Mouse (Mus musculus) lung, postnatal 0 days (tissue): Measurements from ENCODE around the gene Gpr183. TPM values are rescaled to one million over a fixed set of nuclear protein-coding genes. Genes with fewer than 3 reads are reported as not detected.

ENCODE experiments used
- ATAC-seq: fragments of 200-750 bp; cut with Nextera tagmentation; 2 replicates; pipeline ENCODE4 v1.8.0; 2017; ENCODE audit warnings: moderate library complexity
- DNase-seq: peaks from one replicate; pipeline ENCODE4 v3.0.0-alpha.2; 2016; ENCODE audit warnings: low spot score
- H3K27ac ChIP-seq: fragments of 300-500 bp; sonication (generic); 2 replicates; pipeline ENCODE4 v1.5.1; 2014; ENCODE audit warnings: antibody characterized with exemption, mild to moderate bottlenecking, low read length, mixed read lengths
- H3K27me3 ChIP-seq: fragments of 300-500 bp; sonication (generic); replicated peaks from 2 replicates; pipeline ENCODE4 v1.6.1; 2014; ENCODE audit warnings: low read length, mixed read lengths; ENCODE audit not compliant: insufficient read depth
- H3K36me3 ChIP-seq: fragments of 300-500 bp; sonication (generic); 2 replicates; pipeline ENCODE4 v1.6.1; 2014; ENCODE audit warnings: low read length, mixed read lengths; ENCODE audit not compliant: insufficient read depth
- H3K4me1 ChIP-seq: fragments of 300-500 bp; sonication (generic); 2 replicates; pipeline ENCODE4 v1.6.1; 2014; ENCODE audit warnings: antibody characterized with exemption, low read depth, low read length, mixed read lengths; ENCODE audit not compliant: insufficient read depth
- H3K4me2 ChIP-seq: fragments of 300-500 bp; sonication (generic); replicated peaks from 2 replicates; pipeline ENCODE4 v1.6.1; 2014; ENCODE audit warnings: low read depth, mild to moderate bottlenecking, low read length, moderate library complexity, mixed read lengths
- H3K4me3 ChIP-seq: fragments of 300-500 bp; sonication (generic); 2 replicates; pipeline ENCODE4 v1.5.1; 2014; ENCODE audit warnings: low read depth, low read length
- H3K9ac ChIP-seq: fragments of 300-500 bp; sonication (generic); replicated peaks from 2 replicates; pipeline ENCODE4 v1.6.1; 2014; ENCODE audit warnings: low read depth, mild to moderate bottlenecking
- H3K9me3 ChIP-seq: fragments of 300-500 bp; sonication (generic); 2 replicates; pipeline ENCODE4 v1.6.1; 2016; ENCODE audit warnings: low read length, mixed read lengths
- CTCF ChIP-seq: IDR thresholded peaks from 2 replicates; pipeline ENCODE4 v1.5.1; 2016; ENCODE audit warnings: antibody characterized with exemption, mild to moderate bottlenecking
- EP300 ChIP-seq: IDR thresholded peaks from 2 replicates; pipeline ENCODE4 v1.6.1; 2016; ENCODE audit warnings: antibody characterized with exemption, mild to moderate bottlenecking, control low read depth
- WGBS: fragments of 180-500 bp; shearing (Covaris S2); extraction: QIAGEN DNeasy Blood & Tissue Kit; methylation state at CpG from one replicate; pipeline ENCODE4 v1.1.7; 2014; 5-methylcytosine and 5-hydroxymethylcytosine counted together
- polyA plus RNA-seq: library from polyadenylated mRNA; unstranded; fragments of >200 nt; fragmentation: Nextera tagmentation; extraction: Ambion mirVana; gene quantifications from 2 replicates; pipeline ENCODE4 v1.2.1, GENCODE M21; 2015

Gene Gpr183
- polyA plus RNA-seq, 1 experiment from 2014 or later = 1.6 TPM

GRCm38 (mm10) chr14:121985477-121985876 lies 20.5 kb upstream of the Gpr183 start:
- Histone ChIP-seq H3K27ac (no peak overlapping the region), H3K27me3 (no peaks in the 10 kb centered on the region), H3K4me3 (no peak overlapping the region), H3K9ac (no peak overlapping the region), H3K4me1 (peaks cover 3% of the 10 kb centered on the region; the same call in 1 of the 2 replicates), H3K9me3 (no peaks in the 10 kb centered on the region), H3K4me2 (no peak overlapping the region), H3K36me3 (no peaks in the 10 kb centered on the region)
- WGBS = 65% methylated on average over 3 of the region's 3 CpGs
- ATAC-seq (no peak), DNase-seq (peak; percentile 49)
- TF ChIP-seq EP300 (no peak), CTCF (no peak)

GRCm38 (mm10) chr14:121983009-121983933 lies 18.3 kb upstream of the Gpr183 start:
- H3K9ac ChIP-seq = no peak overlapping the region
- ATAC-seq (no peak), DNase-seq (no peak)
- H3K9me3 ChIP-seq = no peaks in the 10 kb centered on the region
- peaks cover 3% of the 10 kb centered on the region; the same call in 1 of the 2 replicates for H3K4me1 ChIP-seq
- no peaks in the 10 kb centered on the region for H3K36me3 ChIP-seq
- 29% methylated on average over 8 of the region's 8 CpGs for WGBS
- H3K27me3 ChIP-seq = no peaks in the 10 kb centered on the region
- no peak overlapping the region for H3K4me2 ChIP-seq
- TF ChIP-seq EP300 (no peak), CTCF (no peak)
- H3K27ac ChIP-seq = no peak overlapping the region
- H3K4me3 ChIP-seq = no peak overlapping the region

- Histone ChIP-seq H3K4me3 (no peak overlapping the region), H3K27ac (no peak overlapping the region), H3K9ac (no peak overlapping the region), H3K9me3 (no peaks in the 10 kb centered on the region), H3K36me3 (no peaks in the 10 kb centered on the region), H3K27me3 (no peaks in the 10 kb centered on the region), H3K4me2 (no peak overlapping the region), H3K4me1 (peaks cover 3% of the 10 kb centered on the region; the same call in 1 of the 2 replicates)
- ATAC-seq (no peak), DNase-seq (no peak)
- 59% methylated on average over 1 of the region's 1 CpGs for WGBS
- TF ChIP-seq EP300 (no peak), CTCF (no peak)
These were observed 16.5 kb upstream of the Gpr183 start for GRCm38 (mm10) chr14:121981531-121981930.

- H3K36me3 ChIP-seq = no peaks in the 10 kb centered on the region
- no peak overlapping the region for H3K27ac ChIP-seq
- H3K4me2 ChIP-seq = no peak overlapping the region
- ATAC-seq (no peak), DNase-seq (no peak)
- H3K9me3 ChIP-seq = no peaks in the 10 kb centered on the region
- H3K4me1 ChIP-seq = no peaks in the 10 kb centered on the region
- H3K9ac ChIP-seq = no peak overlapping the region
- H3K27me3 ChIP-seq = no peaks in the 10 kb centered on the region
- no peak overlapping the region for H3K4me3 ChIP-seq
- TF ChIP-seq EP300 (no peak), CTCF (no peak)
- WGBS = 85% methylated on average over 10 of the region's 10 CpGs
These were observed 8.1 kb upstream of the Gpr183 start for GRCm38 (mm10) chr14:121973114-121973513.

GRCm38 (mm10) chr14:121970402-121970801 lies 5.4 kb upstream of the Gpr183 start:
- Histone ChIP-seq H3K4me1 (no peaks in the 10 kb centered on the region), H3K9me3 (no peaks in the 10 kb centered on the region), H3K9ac (no peak overlapping the region), H3K27ac (no peak overlapping the region), H3K36me3 (no peaks in the 10 kb centered on the region), H3K27me3 (no peaks in the 10 kb centered on the region), H3K4me2 (no peak overlapping the region), H3K4me3 (no peak overlapping the region)
- ATAC-seq (no peak), DNase-seq (no peak)
- 96% methylated on average over 1 of the region's 1 CpGs for WGBS
- no peak for TF ChIP-seq EP300
- no peak for TF ChIP-seq CTCF

GRCm38 (mm10) chr14:121967095-121967494 lies 2.1 kb upstream of the Gpr183 start:
- ATAC-seq (no peak), DNase-seq (no peak)
- H3K36me3 ChIP-seq = no peaks in the 10 kb centered on the region
- H3K27me3 ChIP-seq = no peaks in the 10 kb centered on the region
- H3K9ac ChIP-seq = no peak overlapping the region
- WGBS = 67% methylated on average over 4 of the region's 4 CpGs
- TF ChIP-seq EP300 (no peak), CTCF (no peak)
- H3K9me3 ChIP-seq = no peaks in the 10 kb centered on the region
- H3K4me2 ChIP-seq = no peak overlapping the region
- H3K4me3 ChIP-seq = no peak overlapping the region
- peaks cover 6% of the 10 kb centered on the region; the same call in 1 of the 2 replicates for H3K4me1 ChIP-seq
- no peak overlapping the region for H3K27ac ChIP-seq
